Mouse (Mus musculus) stomach, embryonic 16.5 days (tissue): ENCODE measurements around the gene Tmem251. TPM values are rescaled to one million over a fixed set of nuclear protein-coding genes. Genes with fewer than 3 reads are reported as not detected.

Experiments
- ATAC-seq: fragments of 200-750 bp; cut with Nextera tagmentation; 2 replicates; pipeline ENCODE4 v1.8.0; 2017; ENCODE audit warnings: moderate number of reproducible peaks, moderate TSS enrichment; ENCODE audit not compliant: insufficient read depth, low FRiP score
- H3K27ac ChIP-seq: fragments of 300-500 bp; sonication (generic); 2 replicates; pipeline ENCODE4 v1.5.1; 2014; ENCODE audit warnings: low read length
- H3K27me3 ChIP-seq: fragments of 300-500 bp; sonication (generic); 2 replicates; pipeline ENCODE4 v1.6.1; 2014; ENCODE audit warnings: low read length, control low read depth, mixed read lengths; ENCODE audit not compliant: control insufficient read depth, insufficient read depth
- H3K36me3 ChIP-seq: fragments of 300-500 bp; sonication (generic); 2 replicates; pipeline ENCODE4 v1.6.1; 2014; ENCODE audit warnings: low read length; ENCODE audit not compliant: control insufficient read depth, insufficient read depth
- H3K4me1 ChIP-seq: fragments of 300-500 bp; sonication (generic); 2 replicates; pipeline ENCODE4 v1.6.1; 2014; ENCODE audit warnings: low read length, control low read depth, mixed read lengths; ENCODE audit not compliant: control insufficient read depth, insufficient read depth
- H3K4me2 ChIP-seq: fragments of 300-500 bp; sonication (generic); 2 replicates; pipeline ENCODE4 v1.6.1; 2014; ENCODE audit warnings: low read depth, low read length, mixed read lengths
- H3K4me3 ChIP-seq: fragments of 300-500 bp; sonication (generic); replicated peaks from 2 replicates; pipeline ENCODE4 v1.5.1; 2014; ENCODE audit warnings: mild to moderate bottlenecking, low read length
- H3K9ac ChIP-seq: fragments of 300-500 bp; sonication (generic); 2 replicates; pipeline ENCODE4 v1.6.1; 2014; ENCODE audit warnings: low read length
- H3K9me3 ChIP-seq: fragments of 300-500 bp; sonication (generic); replicated peaks from 2 replicates; pipeline ENCODE4 v1.6.1; 2016; ENCODE audit warnings: low read length, control low read depth; ENCODE audit not compliant: control insufficient read depth
- WGBS: fragments of 180-500 bp; shearing (Covaris S2); extraction: QIAGEN DNeasy Blood & Tissue Kit; methylation state at CpG from one replicate; pipeline ENCODE4 v1.1.7; 2014; 5-methylcytosine and 5-hydroxymethylcytosine counted together
- polyA plus RNA-seq: library from polyadenylated mRNA; unstranded; fragments of >200 nt; fragmentation: Nextera tagmentation; extraction: Ambion mirVana; gene quantifications from 2 replicates; pipeline ENCODE4 v1.2.1, GENCODE M21; 2015

Gene Tmem251
- polyA plus RNA-seq, 1 experiment from 2014 or later = 9.6 TPM

- no peaks in the 10 kb centered on the region for H3K36me3 ChIP-seq
- H3K4me1 ChIP-seq = peaks cover 53% of the 10 kb centered on the region
- H3K4me2 ChIP-seq = peak overlapping the region; percentile 97
- WGBS = 7% methylated on average over 15 of the region's 15 CpGs
- H3K27ac ChIP-seq = peak overlapping the region; percentile 58
- H3K9me3 ChIP-seq = no peaks in the 10 kb centered on the region
- no peaks in the 10 kb centered on the region for H3K27me3 ChIP-seq
- peak overlapping the region; percentile 93; the same call in 1 of the 2 replicates for H3K9ac ChIP-seq
- ATAC-seq = no peak
- H3K4me3 ChIP-seq = peak overlapping the region; percentile 80
Observed at GRCm38 (mm10) chr12:102702356-102703110, 41.0 kb upstream of the Tmem251 start.

DNA sequence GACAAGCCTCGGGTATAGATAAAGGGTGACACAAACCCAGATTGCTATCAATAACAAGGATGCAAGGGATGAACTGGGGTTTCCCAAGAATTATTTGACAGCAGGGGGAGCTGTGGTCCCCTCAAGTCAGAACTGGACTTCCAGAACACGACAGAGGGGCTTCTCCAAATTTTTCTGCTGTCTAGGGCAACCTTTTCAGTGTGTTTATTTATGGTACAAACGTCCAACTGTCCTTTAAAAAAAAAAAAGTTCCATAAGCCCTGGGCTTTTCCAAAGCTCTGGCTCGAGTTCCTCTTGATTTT, 40.5 kb upstream of the Tmem251 start:
- H3K9ac ChIP-seq = peak overlapping the region; percentile 93
- H3K4me2 ChIP-seq = peak overlapping the region; percentile 97
- H3K27me3 ChIP-seq = no peaks in the 10 kb centered on the region
- ATAC-seq = no peak
- no peaks in the 10 kb centered on the region for H3K9me3 ChIP-seq
- peaks cover 48% of the 10 kb centered on the region for H3K4me1 ChIP-seq
- no peaks in the 10 kb centered on the region for H3K36me3 ChIP-seq
- H3K27ac ChIP-seq = peak overlapping the region; percentile 58
- peak overlapping the region; percentile 80 for H3K4me3 ChIP-seq
- WGBS = 8% methylated on average over 4 of the region's 4 CpGs

DNA sequence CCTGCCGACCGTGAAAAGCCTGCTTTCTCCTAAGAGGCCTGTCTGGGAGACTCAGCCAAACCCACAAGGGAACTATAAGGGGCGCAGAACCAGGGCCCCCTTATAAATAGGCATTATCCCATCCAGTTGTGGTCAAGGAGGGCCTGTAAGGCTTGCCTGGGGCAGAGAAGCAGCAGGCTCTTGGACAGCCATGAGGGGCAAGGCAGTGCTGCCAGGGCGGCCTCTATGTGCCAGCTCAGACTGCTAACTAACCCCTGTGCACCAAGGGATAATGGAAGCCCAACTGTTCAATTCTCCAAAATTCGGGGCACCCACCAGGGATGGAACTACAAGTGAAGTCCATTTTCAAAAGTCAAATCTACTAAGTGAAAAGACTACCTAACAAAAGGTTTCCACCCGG, 40.1 kb upstream of the Tmem251 start:
- Histone ChIP-seq H3K4me3 (peak overlapping the region; percentile 80), H3K4me2 (peak overlapping the region; percentile 97), H3K9ac (peak overlapping the region; percentile 93), H3K9me3 (no peaks in the 10 kb centered on the region), H3K27me3 (no peaks in the 10 kb centered on the region), H3K36me3 (no peaks in the 10 kb centered on the region), H3K27ac (peak overlapping the region; percentile 44), H3K4me1 (peaks cover 44% of the 10 kb centered on the region)
- 52% methylated on average over 6 of the region's 6 CpGs for WGBS
- no peak for ATAC-seq

- Histone ChIP-seq H3K36me3 (no peaks in the 10 kb centered on the region), H3K27me3 (no peaks in the 10 kb centered on the region), H3K4me2 (peak overlapping the region; percentile 97), H3K9me3 (no peaks in the 10 kb centered on the region), H3K4me1 (peaks cover 39% of the 10 kb centered on the region), H3K4me3 (peak overlapping the region; percentile 80), H3K27ac (peak overlapping the region; percentile 66; the same call in 1 of the 2 replicates), H3K9ac (peak overlapping the region; percentile 93)
- WGBS = 13% methylated on average over 17 of the region's 17 CpGs
- ATAC-seq = no peak
Observed at GRCm38 (mm10) chr12:102703921-102704408, 39.6 kb upstream of the Tmem251 start.

DNA sequence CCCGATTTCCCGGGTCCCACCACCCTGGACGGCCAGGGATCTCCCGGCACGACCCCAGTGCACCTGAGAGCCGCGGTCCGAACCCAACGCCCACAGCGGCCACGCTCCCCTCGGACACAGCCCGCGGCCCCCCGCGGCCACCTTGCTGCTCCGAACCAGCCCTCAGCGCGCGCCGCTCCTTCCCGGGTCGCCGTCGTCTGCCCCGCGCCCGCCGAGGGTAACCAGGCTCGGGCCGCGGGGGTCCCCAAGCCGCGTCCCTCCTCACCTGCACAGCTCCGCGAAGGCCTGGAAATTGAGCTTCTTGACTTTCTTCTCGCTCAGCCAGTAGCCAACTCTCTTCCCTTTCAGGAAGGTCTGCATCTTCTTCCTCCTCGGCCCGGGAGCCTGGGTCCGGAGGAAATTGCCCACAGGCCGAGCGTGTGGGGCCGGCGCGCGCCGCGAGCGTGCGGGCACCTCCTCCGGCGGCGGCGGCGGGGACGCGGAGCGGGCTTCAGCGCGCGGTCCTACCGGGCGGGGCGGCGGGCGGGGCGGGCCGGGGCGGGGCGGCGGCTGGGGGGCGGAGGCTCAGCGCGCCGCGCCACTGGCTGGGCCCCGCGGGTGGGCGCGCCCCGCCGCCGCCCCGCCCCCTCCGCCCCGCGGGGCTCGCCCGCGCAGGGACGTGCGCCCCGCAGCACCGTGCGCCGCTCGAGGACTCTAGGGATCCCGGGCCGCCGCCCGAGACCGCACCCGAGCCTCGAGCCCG, 38.9 kb upstream of the Tmem251 start, which contains the start of gene Itpk1:
Gene Itpk1, minus strand, starts transcription at position 474 of the 742 bp plus-strand sequence.
- peaks cover 32% of the 10 kb centered on the region for H3K4me1 ChIP-seq
- H3K9me3 ChIP-seq = no peaks in the 10 kb centered on the region
- H3K27ac ChIP-seq = peak within 1 kb of the TSS; percentile 88
- H3K9ac ChIP-seq = peak within 1 kb of the TSS; percentile 93
- H3K4me3 ChIP-seq = peak within 1 kb of the TSS; percentile 80
- H3K4me2 ChIP-seq = peak within 1 kb of the TSS; percentile 97
- no peaks in the 10 kb centered on the region for H3K36me3 ChIP-seq
- no peaks in the 10 kb centered on the region for H3K27me3 ChIP-seq
- peak; percentile 92 for ATAC-seq
- WGBS = under 1% methylated on average over 73 of the region's 105 CpGs

- peaks cover 31% of the 10 kb centered on the region for H3K4me1 ChIP-seq
- WGBS = 2% methylated on average over 45 of the region's 45 CpGs
Observed at GRCm38 (mm10) chr12:102705216-102705871, 38.2 kb upstream of the Tmem251 start.

DNA sequence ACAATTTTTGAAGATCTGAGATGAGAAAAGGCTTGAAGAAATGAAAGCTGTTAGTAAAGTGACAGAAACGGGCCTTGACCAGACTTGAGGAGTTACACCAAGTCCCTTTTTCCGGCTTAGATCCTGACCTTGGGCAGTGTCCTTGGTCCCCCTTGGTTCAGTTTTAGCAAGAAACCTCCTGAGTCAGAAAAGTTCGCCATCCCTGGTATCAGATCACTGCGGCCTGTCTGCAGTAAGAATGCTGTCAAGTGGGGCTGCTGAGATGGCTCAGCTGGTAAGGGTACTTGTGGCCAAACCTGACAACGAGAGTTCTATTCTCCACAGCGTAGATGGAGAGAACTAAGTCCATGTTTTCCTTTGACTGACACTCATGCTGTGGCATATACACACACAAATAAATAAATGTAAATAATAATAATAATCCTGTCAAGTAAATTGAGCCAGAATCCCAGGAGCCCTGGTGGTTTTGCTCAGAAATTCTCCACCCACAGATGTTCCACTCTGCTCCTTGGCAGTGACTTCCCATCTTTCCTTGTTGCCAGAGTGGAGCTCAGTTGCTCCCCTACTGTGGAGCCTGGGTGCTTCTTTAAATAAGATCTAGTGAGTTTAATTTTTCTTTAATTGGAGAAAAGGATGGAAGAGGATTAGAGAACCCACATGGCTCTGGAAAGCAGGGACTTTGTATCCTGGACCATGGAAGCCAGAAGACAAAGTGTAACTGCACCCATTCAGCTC, 37.5 kb upstream of the Tmem251 start:
- Histone ChIP-seq H3K36me3 (no peaks in the 10 kb centered on the region), H3K4me3 (no peak overlapping the region), H3K4me2 (peak overlapping the region; percentile 97), H3K9me3 (no peaks in the 10 kb centered on the region), H3K27ac (no peak overlapping the region), H3K4me1 (peaks cover 24% of the 10 kb centered on the region), H3K9ac (no peak overlapping the region; the same call in 1 of the 2 replicates), H3K27me3 (no peaks in the 10 kb centered on the region)
- 66% methylated on average over 6 of the region's 6 CpGs for WGBS
- no peak for ATAC-seq

More at GRCm38 (mm10) chr12:102705216-102705871, 38.2 kb upstream of the Tmem251 start:
- Histone ChIP-seq H3K27me3 (no peaks in the 10 kb centered on the region), H3K36me3 (no peaks in the 10 kb centered on the region), H3K9ac (peak overlapping the region; percentile 93), H3K9me3 (no peaks in the 10 kb centered on the region), H3K4me2 (peak overlapping the region; percentile 97), H3K27ac (peak overlapping the region; percentile 88), H3K4me3 (peak overlapping the region; percentile 80)
- ATAC-seq = peak; percentile 75

DNA sequence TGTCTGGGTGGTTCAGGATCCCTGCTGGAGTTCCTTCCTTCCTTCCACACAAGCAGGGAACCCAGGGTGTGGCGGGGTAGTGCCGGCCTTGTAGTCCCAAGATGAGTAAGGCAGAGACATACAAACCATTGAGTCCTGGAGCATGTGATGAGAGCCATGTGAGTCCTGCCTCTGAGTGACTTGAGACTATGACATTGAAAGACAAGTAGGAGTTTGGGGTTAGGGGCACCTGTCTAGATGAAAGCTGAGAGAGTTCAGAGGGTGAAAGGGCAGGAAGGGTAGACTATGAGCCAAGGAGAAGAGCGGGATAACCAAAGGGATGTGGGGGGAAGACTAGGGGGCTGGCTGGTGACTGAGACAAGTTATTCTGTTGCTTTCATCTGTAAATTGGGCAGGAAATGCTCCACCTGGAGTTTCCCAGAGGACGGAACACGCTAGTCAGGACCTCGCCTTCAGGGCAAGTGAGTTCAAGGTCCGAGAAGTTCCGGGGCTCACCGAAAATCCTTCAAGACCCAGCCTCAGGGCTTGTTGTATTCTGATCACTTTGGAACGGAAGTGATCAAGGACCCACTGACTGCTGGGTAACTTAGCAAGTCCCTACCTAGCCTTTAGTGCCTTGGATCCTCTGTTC, 36.6 kb upstream of the Tmem251 start:
- ATAC-seq = no peak
- H3K4me2 ChIP-seq = no peak overlapping the region

More for the DNA sequence above, 36.6 kb upstream of the Tmem251 start:
- H3K4me3 ChIP-seq = no peak overlapping the region
- H3K4me1 ChIP-seq = peaks cover 24% of the 10 kb centered on the region
- no peaks in the 10 kb centered on the region for H3K36me3 ChIP-seq
- no peak overlapping the region for H3K9ac ChIP-seq
- H3K27ac ChIP-seq = no peak overlapping the region
- 88% methylated on average over 10 of the region's 10 CpGs for WGBS
- H3K9me3 ChIP-seq = no peaks in the 10 kb centered on the region
- H3K27me3 ChIP-seq = no peaks in the 10 kb centered on the region
